Mouse (Mus musculus): Measurements from ENCODE around the gene Cux2. TPM values are rescaled to one million over a fixed set of nuclear protein-coding genes. Genes with fewer than 3 reads are reported as not detected.

The Cux2 gene
- polyA plus RNA-seq, 1 experiment from 2014 or later, result 4.1 TPM

DNA sequence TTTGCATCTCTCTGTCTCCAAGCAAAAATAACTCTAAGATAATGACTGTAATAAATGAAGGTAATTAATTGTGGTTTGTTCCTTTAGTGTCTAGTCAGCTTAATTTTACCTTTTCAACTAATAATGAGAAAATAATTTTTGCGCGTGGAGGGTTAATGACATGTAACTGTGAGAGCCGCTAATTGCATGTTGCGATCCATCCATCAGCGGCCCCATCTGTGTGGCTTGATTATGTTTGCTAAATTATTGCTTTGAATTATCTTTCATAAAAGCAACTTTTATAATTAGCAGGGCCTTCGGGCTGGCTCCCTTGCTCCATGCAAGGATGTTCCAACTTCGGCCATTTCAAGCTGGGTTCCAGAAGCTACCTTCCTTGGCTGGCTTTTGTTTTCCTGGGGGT lies 130.7 kb downstream of the Cux2 start:
- Histone ChIP-seq H3K4me1 (no peaks in the 10 kb centered on the region), H3K9me3 (replicated peaks) (no peaks in the 10 kb centered on the region), H3K4me2 (replicated peaks) (no peak overlapping the region), H3K27me3 (peaks cover 13% of the 10 kb centered on the region), H3K9ac (no peak overlapping the region), H3K36me3 (no peaks in the 10 kb centered on the region), H3K27ac (replicated peaks) (no peak overlapping the region), H3K4me3 (replicated peaks) (no peak overlapping the region)
- WGBS, result 82% methylated on average over 7 of the region's 7 CpGs
- no peak for ATAC-seq (ENCODE audit: insufficient number of reproducible peaks, low FRiP score, low TSS enrichment, low read depth)

GRCm38 (mm10) chr5:121916813-121917212 lies 133.1 kb downstream of the Cux2 start:
- no peak overlapping the region for H3K4me3 ChIP-seq (replicated peaks)

DNA sequence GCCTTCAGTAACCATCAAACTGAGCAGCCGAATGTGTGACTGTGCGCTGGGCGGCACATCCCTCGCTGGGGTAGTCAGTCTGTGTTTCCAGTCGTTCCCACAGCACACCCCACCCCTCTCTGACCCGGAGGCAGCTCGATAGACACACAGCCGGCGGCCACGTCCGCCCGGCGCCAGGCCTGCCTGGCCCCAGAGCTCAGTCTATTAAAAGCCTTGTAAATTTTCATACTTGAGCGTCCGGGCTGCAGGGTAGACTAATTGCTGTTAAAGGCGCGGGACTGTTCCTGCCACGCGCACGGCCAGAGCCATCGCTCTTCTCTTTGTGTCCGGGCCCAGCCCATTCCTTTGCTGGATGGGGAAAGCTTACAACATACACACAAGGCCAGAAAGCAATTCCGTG lies 135.9 kb downstream of the Cux2 start:
- no peak overlapping the region for H3K4me2 ChIP-seq (replicated peaks)

More at GRCm38 (mm10) chr5:121916813-121917212, 133.1 kb downstream of the Cux2 start:
- H3K9ac ChIP-seq, result no peak overlapping the region
- no peaks in the 10 kb centered on the region for H3K27me3 ChIP-seq
- H3K4me1 ChIP-seq, result no peaks in the 10 kb centered on the region
- no peak for ATAC-seq (ENCODE audit: insufficient number of reproducible peaks, low FRiP score, low TSS enrichment, low read depth)
- H3K36me3 ChIP-seq, result no peaks in the 10 kb centered on the region
- H3K9me3 ChIP-seq (replicated peaks), result no peaks in the 10 kb centered on the region
- 77% methylated on average over 4 of the region's 4 CpGs for WGBS
- no peak overlapping the region for H3K27ac ChIP-seq (replicated peaks)
- H3K4me2 ChIP-seq (replicated peaks), result no peak overlapping the region

DNA sequence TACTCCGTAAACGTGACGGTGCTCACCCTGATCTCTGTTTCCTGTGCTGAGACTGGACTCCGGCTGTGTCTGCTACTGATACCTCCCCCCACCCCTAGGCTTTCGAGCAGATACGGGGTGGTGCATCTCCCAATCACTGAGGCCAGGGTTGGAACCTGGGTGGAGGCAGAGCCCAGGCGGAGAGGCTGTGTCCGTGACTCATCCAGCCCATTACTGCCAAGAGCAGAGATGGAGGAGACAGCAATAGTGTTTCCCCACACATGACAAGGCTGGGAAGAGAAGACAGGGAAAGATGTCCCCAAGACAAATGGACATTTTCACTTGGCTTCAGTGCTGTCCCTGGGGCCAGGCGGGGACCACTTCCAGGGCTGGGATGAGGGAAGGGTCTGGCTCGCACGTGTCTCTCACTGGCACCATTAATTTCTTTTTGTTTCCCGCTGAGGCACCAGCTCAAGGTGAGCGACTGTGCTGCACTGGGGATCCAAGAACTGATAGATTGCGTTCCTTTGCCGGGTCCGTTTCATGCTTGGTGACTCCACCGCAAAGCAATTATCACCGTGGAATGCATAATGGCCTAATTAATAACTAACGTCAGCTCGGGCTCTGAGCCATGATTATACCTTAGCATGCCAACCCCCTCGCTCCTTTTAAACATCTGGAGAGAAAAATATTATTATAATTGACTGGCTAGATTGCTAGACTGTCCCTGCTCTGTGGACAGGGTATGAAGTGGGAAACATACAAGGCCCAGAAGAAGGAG lies 140.5 kb downstream of the Cux2 start:
- Histone ChIP-seq H3K4me1 (no peaks in the 10 kb centered on the region), H3K9me3 (replicated peaks) (no peaks in the 10 kb centered on the region), H3K9ac (no peak overlapping the region), H3K27ac (replicated peaks) (no peak overlapping the region), H3K36me3 (no peaks in the 10 kb centered on the region), H3K27me3 (no peaks in the 10 kb centered on the region), H3K4me2 (replicated peaks) (no peak overlapping the region), H3K4me3 (replicated peaks) (no peak overlapping the region)
- WGBS, result 79% methylated on average over 21 of the region's 21 CpGs
- ATAC-seq (ENCODE audit: insufficient number of reproducible peaks, low FRiP score, low TSS enrichment, low read depth), result no peak

More for the DNA sequence above, 135.9 kb downstream of the Cux2 start:
- Histone ChIP-seq H3K9ac (no peak overlapping the region), H3K4me1 (no peaks in the 10 kb centered on the region), H3K27ac (replicated peaks) (no peak overlapping the region), H3K4me3 (replicated peaks) (no peak overlapping the region), H3K36me3 (no peaks in the 10 kb centered on the region), H3K9me3 (replicated peaks) (no peaks in the 10 kb centered on the region), H3K27me3 (no peaks in the 10 kb centered on the region)
- WGBS, result 53% methylated on average over 23 of the region's 23 CpGs
- ATAC-seq (ENCODE audit: insufficient number of reproducible peaks, low FRiP score, low TSS enrichment, low read depth), result no peak

GRCm38 (mm10) chr5:121905671-121906070 lies 144.2 kb downstream of the Cux2 start:
- Histone ChIP-seq H3K36me3 (no peaks in the 10 kb centered on the region), H3K27me3 (no peaks in the 10 kb centered on the region), H3K4me1 (0 out of 2 replicates have a peak, but pooled peaks cover 2% of the 10 kb centered on the region), H3K27ac (replicated peaks) (no peak overlapping the region), H3K9me3 (replicated peaks) (no peaks in the 10 kb centered on the region), H3K4me3 (replicated peaks) (no peak overlapping the region), H3K9ac (no peak overlapping the region), H3K4me2 (replicated peaks) (no peak overlapping the region)
- ATAC-seq (ENCODE audit: insufficient number of reproducible peaks, low FRiP score, low TSS enrichment, low read depth), result no peak
- WGBS, result 75% methylated on average over 17 of the region's 17 CpGs

DNA sequence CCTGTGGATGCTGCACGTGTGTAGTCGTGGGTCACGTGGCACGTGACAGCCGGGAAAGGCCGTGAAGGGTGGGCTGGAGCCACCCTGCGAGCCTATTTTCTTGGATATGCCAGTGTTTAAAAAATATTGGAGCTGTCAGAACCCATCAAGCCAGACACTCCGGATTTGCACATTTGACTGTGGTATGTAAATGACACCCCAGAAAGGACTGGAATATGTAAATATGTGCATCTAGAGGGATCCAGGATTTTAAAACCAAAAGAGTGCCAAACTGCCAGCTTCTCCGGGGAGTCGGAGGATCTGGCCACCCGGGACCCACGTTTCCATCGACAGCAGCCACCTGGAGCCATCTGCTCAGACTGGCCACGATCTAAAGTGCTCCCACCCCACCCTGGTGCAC lies 145.1 kb downstream of the Cux2 start:
- Histone ChIP-seq H3K27ac (replicated peaks) (no peak overlapping the region), H3K4me3 (replicated peaks) (no peak overlapping the region), H3K4me1 (0 out of 2 replicates have a peak, but pooled peaks cover 2% of the 10 kb centered on the region), H3K36me3 (no peaks in the 10 kb centered on the region), H3K9me3 (replicated peaks) (no peaks in the 10 kb centered on the region), H3K9ac (no peak overlapping the region), H3K4me2 (replicated peaks) (no peak overlapping the region), H3K27me3 (no peaks in the 10 kb centered on the region)
- WGBS, result 71% methylated on average over 14 of the region's 14 CpGs
- ATAC-seq (ENCODE audit: insufficient number of reproducible peaks, low FRiP score, low TSS enrichment, low read depth), result no peak

GRCm38 (mm10) chr5:121902809-121903745 lies 146.8 kb downstream of the Cux2 start:
- Histone ChIP-seq H3K9ac (no peak overlapping the region), H3K36me3 (no peaks in the 10 kb centered on the region), H3K27ac (replicated peaks) (no peak overlapping the region), H3K27me3 (no peaks in the 10 kb centered on the region), H3K9me3 (replicated peaks) (no peaks in the 10 kb centered on the region), H3K4me3 (replicated peaks) (no peak overlapping the region), H3K4me2 (replicated peaks) (no peak overlapping the region), H3K4me1 (0 out of 2 replicates have a peak, but pooled peaks cover 2% of the 10 kb centered on the region)
- 43% methylated on average over 23 of the region's 23 CpGs for WGBS
- no peak for ATAC-seq (ENCODE audit: insufficient number of reproducible peaks, low FRiP score, low TSS enrichment, low read depth)

GRCm38 (mm10) chr5:121895117-121895756 lies 154.7 kb downstream of the Cux2 start:
- H3K4me1 ChIP-seq, result peaks cover 9% of the 10 kb centered on the region; the same call in 1 of the 2 replicates
- no peak for ATAC-seq (ENCODE audit: insufficient number of reproducible peaks, low FRiP score, low TSS enrichment, low read depth)
- 54% methylated on average over 24 of the region's 24 CpGs for WGBS
- no peaks in the 10 kb centered on the region for H3K36me3 ChIP-seq
- H3K4me3 ChIP-seq (replicated peaks), result no peak overlapping the region
- no peak overlapping the region for H3K9ac ChIP-seq
- H3K27ac ChIP-seq (replicated peaks), result no peak overlapping the region
- no peaks in the 10 kb centered on the region for H3K9me3 ChIP-seq (replicated peaks)
- H3K27me3 ChIP-seq, result no peaks in the 10 kb centered on the region
- no peak overlapping the region for H3K4me2 ChIP-seq (replicated peaks)

GRCm38 (mm10) chr5:121894647-121895046 lies 155.3 kb downstream of the Cux2 start:
- H3K27ac ChIP-seq (replicated peaks), result no peak overlapping the region
- H3K4me1 ChIP-seq, result peaks cover 9% of the 10 kb centered on the region; the same call in 1 of the 2 replicates
- H3K4me3 ChIP-seq (replicated peaks), result no peak overlapping the region
- no peak overlapping the region for H3K4me2 ChIP-seq (replicated peaks)
- H3K9me3 ChIP-seq (replicated peaks), result no peaks in the 10 kb centered on the region
- WGBS, result 49% methylated on average over 10 of the region's 10 CpGs
- no peaks in the 10 kb centered on the region for H3K27me3 ChIP-seq
- ATAC-seq (ENCODE audit: insufficient number of reproducible peaks, low FRiP score, low TSS enrichment, low read depth), result no peak
- no peak overlapping the region for H3K9ac ChIP-seq
- no peaks in the 10 kb centered on the region for H3K36me3 ChIP-seq

DNA sequence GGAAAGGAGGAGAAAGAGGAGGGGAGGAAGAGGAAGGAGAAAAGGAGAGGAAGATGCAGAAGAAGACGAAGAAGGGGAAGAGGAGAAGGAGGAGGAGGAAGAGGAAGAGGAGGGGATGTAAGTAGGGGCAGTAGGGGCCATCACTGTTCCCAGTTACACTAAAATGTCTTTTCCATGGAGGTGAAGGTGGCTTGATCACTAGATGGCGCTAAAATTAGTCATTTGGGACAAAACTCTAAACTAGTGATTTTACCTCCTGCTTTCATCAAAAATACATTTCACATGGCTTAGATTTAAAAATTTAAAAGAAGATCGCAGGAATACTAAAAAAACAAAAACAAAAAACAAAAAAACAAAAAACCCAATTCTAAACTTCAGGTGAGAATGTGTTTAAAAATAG lies 156.3 kb downstream of the Cux2 start:
- ATAC-seq (ENCODE audit: insufficient number of reproducible peaks, low FRiP score, low TSS enrichment, low read depth), result no peak
- H3K4me3 ChIP-seq (replicated peaks), result no peak overlapping the region
- no peaks in the 10 kb centered on the region for H3K36me3 ChIP-seq
- no peaks in the 10 kb centered on the region for H3K27me3 ChIP-seq
- H3K4me1 ChIP-seq, result peaks cover 9% of the 10 kb centered on the region; the same call in 1 of the 2 replicates
- H3K9me3 ChIP-seq (replicated peaks), result no peaks in the 10 kb centered on the region
- H3K27ac ChIP-seq (replicated peaks), result no peak overlapping the region
- H3K4me2 ChIP-seq (replicated peaks), result no peak overlapping the region
- WGBS, result 31% methylated on average over 3 of the region's 3 CpGs
- no peak overlapping the region for H3K9ac ChIP-seq

- H3K4me1 ChIP-seq, result peaks cover 9% of the 10 kb centered on the region; the same call in 1 of the 2 replicates
- no peak for ATAC-seq (ENCODE audit: insufficient number of reproducible peaks, low FRiP score, low TSS enrichment, low read depth)
- no peak overlapping the region for H3K9ac ChIP-seq
- H3K4me3 ChIP-seq (replicated peaks), result no peak overlapping the region
- 76% methylated on average over 14 of the region's 14 CpGs for WGBS
- no peaks in the 10 kb centered on the region for H3K36me3 ChIP-seq
- H3K27ac ChIP-seq (replicated peaks), result no peak overlapping the region
- H3K27me3 ChIP-seq, result no peaks in the 10 kb centered on the region
- no peak overlapping the region for H3K4me2 ChIP-seq (replicated peaks)
- no peaks in the 10 kb centered on the region for H3K9me3 ChIP-seq (replicated peaks)
Observed at GRCm38 (mm10) chr5:121892281-121892680, 157.6 kb downstream of the Cux2 start.

Data from embryonic facial prominence, embryonic 15.5 days (tissue).